Mouse (Mus musculus): Measurements from ENCODE around the gene Pdzk1. TPM values are rescaled to one million over a fixed set of nuclear protein-coding genes. Genes with fewer than 3 reads are reported as not detected.

Pdzk1 gene
- polyA plus RNA-seq, 1 experiment: 0.89 TPM

GRCm38 (mm10) chr3:96832930-96833329 lies 3.8 kb downstream of the Pdzk1 start:
- H3K9me3 ChIP-seq: no peaks in the 10 kb centered on the region
- no peaks in the 10 kb centered on the region for H3K36me3 ChIP-seq (replicated peaks; ENCODE audit: low read length)
- H3K4me3 ChIP-seq (replicated peaks): no peak overlapping the region
- no peaks in the 10 kb centered on the region for H3K4me1 ChIP-seq
- TF ChIP-seq GATA1 (IDR thresholded peaks at IDR 0.05; ENCODE audit: borderline replicate concordance, low read length) (no peak), FLI1 (IDR thresholded peaks at IDR 0.05; ENCODE audit: low read length) (no peak)
- peaks cover 40% of the 10 kb centered on the region for H3K27me3 ChIP-seq (replicated peaks)

DNA sequence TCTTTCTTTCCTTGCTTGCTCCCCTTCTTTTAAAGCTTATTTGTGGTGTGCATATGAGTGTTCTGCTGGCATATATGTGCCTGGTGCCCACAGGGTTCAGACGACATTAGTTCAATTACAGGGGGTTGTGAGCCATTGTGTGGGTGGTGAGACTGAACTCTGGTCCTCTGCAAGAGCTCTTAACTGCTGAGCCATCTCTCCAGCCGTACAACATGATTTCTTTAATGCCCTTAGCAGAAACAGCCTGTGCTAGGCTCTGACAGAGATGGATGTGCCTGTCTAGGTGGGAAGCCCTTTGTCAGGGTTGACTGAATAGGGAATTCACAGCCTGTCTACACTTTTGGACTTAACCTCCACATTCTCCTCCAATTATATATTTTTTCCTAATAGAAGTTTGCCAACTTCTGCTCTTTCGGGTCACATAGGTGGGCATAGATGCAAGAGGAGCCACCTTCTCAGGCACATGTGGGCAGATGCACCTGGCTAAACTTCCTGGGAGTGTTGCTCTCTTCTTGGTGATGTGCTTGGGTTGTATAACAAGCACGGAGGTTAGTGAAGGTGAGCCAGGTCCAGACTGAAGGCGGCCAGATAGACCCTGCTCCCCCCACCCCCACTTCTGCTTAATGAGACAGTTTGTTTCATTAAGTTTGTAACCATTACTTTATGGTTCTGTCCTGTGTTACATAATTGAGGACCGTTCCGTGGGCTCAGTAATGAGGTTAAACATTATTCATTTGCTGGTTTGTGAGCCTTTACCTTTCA lies 5.7 kb downstream of the Pdzk1 start:
- Histone ChIP-seq H3K27me3 (replicated peaks) (peaks cover 35% of the 10 kb centered on the region), H3K9me3 (no peaks in the 10 kb centered on the region), H3K36me3 (replicated peaks; ENCODE audit: low read length) (no peaks in the 10 kb centered on the region), H3K4me3 (replicated peaks) (no peak overlapping the region), H3K4me1 (no peaks in the 10 kb centered on the region)
- TF ChIP-seq GATA1 (IDR thresholded peaks at IDR 0.05; ENCODE audit: borderline replicate concordance, low read length) (no peak), FLI1 (IDR thresholded peaks at IDR 0.05; ENCODE audit: low read length) (no peak)

GRCm38 (mm10) chr3:96836414-96836813 lies 7.3 kb downstream of the Pdzk1 start:
- H3K4me3 ChIP-seq (replicated peaks): no peak overlapping the region
- H3K36me3 ChIP-seq (replicated peaks; ENCODE audit: low read length): no peaks in the 10 kb centered on the region
- no peak for TF ChIP-seq GATA1 (IDR thresholded peaks at IDR 0.05; ENCODE audit: borderline replicate concordance, low read length)
- TF ChIP-seq FLI1 (IDR thresholded peaks at IDR 0.05; ENCODE audit: low read length): no peak
- no peaks in the 10 kb centered on the region for H3K9me3 ChIP-seq
- H3K4me1 ChIP-seq: no peaks in the 10 kb centered on the region
- H3K27me3 ChIP-seq (replicated peaks): peaks cover 26% of the 10 kb centered on the region

DNA sequence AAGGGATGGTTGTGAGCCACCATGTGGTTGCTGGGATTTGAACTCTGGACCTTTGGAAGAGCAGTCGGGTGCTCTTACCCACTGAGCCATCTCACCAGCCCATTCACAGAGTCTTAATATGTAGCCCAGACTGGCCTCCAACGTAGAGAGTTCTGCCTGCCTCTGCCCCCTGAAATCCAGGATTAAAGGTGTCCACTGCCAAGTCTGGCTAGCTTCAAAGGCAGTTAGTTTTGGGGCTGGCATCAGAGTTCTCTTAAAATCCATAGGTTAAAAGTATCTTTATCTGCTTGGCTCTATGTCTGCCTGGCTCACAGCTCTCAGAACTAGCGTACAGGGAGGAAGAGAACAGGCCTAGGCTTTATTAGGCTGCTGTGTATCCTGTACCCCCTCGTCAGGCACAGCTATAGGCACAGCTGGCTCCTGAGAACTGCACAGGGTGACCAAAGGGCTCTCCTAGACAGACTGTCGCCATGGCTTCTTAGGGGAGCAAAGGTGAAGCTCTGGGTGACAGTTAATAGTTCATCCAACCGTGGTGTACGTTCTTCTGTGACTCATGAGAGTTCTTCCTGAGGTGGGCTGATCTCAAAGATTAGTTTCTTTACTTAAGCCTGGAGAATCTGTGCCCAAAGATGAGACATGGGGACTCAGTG lies 10.0 kb downstream of the Pdzk1 start:
- Histone ChIP-seq H3K36me3 (replicated peaks; ENCODE audit: low read length) (no peaks in the 10 kb centered on the region), H3K4me3 (replicated peaks) (no peak overlapping the region), H3K27me3 (replicated peaks) (peaks cover 20% of the 10 kb centered on the region), H3K9me3 (no peaks in the 10 kb centered on the region), H3K4me1 (no peaks in the 10 kb centered on the region)
- TF ChIP-seq FLI1 (IDR thresholded peaks at IDR 0.05; ENCODE audit: low read length) (no peak), GATA1 (IDR thresholded peaks at IDR 0.05; ENCODE audit: borderline replicate concordance, low read length) (no peak)

GRCm38 (mm10) chr3:96845191-96845590 lies 16.1 kb downstream of the Pdzk1 start:
- TF ChIP-seq GATA1 (IDR thresholded peaks at IDR 0.05; ENCODE audit: borderline replicate concordance, low read length) (no peak), FLI1 (IDR thresholded peaks at IDR 0.05; ENCODE audit: low read length) (no peak)
- Histone ChIP-seq H3K9me3 (no peaks in the 10 kb centered on the region), H3K27me3 (replicated peaks) (peaks cover 6% of the 10 kb centered on the region), H3K36me3 (replicated peaks; ENCODE audit: low read length) (no peaks in the 10 kb centered on the region), H3K4me1 (peaks cover 21% of the 10 kb centered on the region), H3K4me3 (replicated peaks) (no peak overlapping the region)

DNA sequence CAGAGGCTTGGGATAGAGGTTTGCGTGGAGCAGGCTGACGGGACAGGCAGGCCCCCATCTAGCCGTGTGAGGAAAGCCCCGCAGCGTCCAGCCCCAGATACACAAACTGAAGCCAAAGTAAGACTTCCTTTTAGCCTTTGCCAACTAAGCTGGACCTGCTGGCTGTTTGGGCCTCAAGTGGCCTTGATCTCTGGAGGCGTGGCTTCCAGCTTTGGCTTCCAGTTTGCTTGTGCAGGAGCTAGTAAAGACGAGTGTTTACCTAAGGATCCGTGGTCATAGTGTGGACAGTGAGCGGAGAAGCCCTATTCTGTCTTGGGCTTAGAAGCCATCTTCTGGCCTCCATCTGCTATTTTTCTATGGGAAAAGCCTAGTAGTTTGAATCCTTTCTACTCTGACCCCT lies 16.7 kb downstream of the Pdzk1 start:
- H3K4me3 ChIP-seq (replicated peaks): no peak overlapping the region
- no peaks in the 10 kb centered on the region for H3K9me3 ChIP-seq
- peaks cover 8% of the 10 kb centered on the region for H3K27me3 ChIP-seq (replicated peaks)
- TF ChIP-seq FLI1 (IDR thresholded peaks at IDR 0.05; ENCODE audit: low read length): no peak
- TF ChIP-seq GATA1 (IDR thresholded peaks at IDR 0.05; ENCODE audit: borderline replicate concordance, low read length): no peak
- peaks cover 21% of the 10 kb centered on the region for H3K4me1 ChIP-seq
- H3K36me3 ChIP-seq (replicated peaks; ENCODE audit: low read length): no peaks in the 10 kb centered on the region

DNA sequence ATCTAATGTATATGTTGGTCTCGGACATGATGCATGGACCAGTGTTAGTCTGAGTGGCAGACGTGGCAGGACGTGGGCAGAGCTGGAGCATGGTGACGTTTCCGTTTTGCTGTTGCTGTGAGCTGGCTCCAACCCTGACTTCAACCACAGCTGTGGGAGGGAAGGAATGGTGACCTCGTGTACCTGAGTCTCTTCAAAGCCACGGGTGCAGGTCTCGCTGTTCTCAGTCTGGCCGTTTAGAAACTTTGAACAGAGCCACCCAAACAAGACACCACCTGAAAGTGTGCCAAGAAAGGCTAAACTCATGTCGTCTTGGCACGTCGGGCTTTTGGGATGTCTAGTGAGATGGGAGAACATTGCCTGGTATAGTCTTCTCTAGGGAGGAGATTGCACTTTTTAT lies 17.9 kb downstream of the Pdzk1 start:
- no peak overlapping the region for H3K4me3 ChIP-seq (replicated peaks)
- H3K9me3 ChIP-seq: no peaks in the 10 kb centered on the region
- H3K36me3 ChIP-seq (replicated peaks; ENCODE audit: low read length): no peaks in the 10 kb centered on the region
- peaks cover 15% of the 10 kb centered on the region for H3K27me3 ChIP-seq (replicated peaks)
- TF ChIP-seq GATA1 (IDR thresholded peaks at IDR 0.05; ENCODE audit: borderline replicate concordance, low read length) (no peak), FLI1 (IDR thresholded peaks at IDR 0.05; ENCODE audit: low read length) (no peak)
- H3K4me1 ChIP-seq: peaks cover 21% of the 10 kb centered on the region

- TF ChIP-seq GATA1 (IDR thresholded peaks at IDR 0.05; ENCODE audit: borderline replicate concordance, low read length) (no peak), FLI1 (IDR thresholded peaks at IDR 0.05; ENCODE audit: low read length) (no peak)
- Histone ChIP-seq H3K36me3 (replicated peaks; ENCODE audit: low read length) (no peaks in the 10 kb centered on the region), H3K4me3 (replicated peaks) (no peak overlapping the region), H3K4me1 (peaks cover 21% of the 10 kb centered on the region), H3K27me3 (replicated peaks) (peaks cover 15% of the 10 kb centered on the region), H3K9me3 (no peaks in the 10 kb centered on the region)
Measured at GRCm38 (mm10) chr3:96847661-96848060, 18.6 kb downstream of the Pdzk1 start.

DNA sequence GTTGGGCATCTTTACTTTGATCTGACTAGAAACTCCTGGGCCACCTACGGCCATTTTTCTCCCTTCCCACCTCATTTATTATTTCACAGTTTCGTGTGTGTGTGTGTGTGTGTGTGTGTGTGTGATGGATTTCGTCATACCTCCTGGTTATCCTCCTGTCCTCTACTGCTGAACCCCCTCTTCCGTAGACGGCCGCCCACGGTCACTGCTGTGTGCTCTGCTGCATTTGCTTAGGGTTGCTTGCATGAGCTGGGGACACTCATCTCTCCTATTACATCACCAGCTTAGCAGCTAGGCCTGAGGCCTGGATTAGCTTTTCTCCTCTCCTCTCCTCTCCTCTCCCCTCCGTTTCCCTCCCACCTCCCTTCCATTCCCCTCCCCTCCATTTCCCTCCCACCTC lies 19.4 kb downstream of the Pdzk1 start:
- Histone ChIP-seq H3K27me3 (replicated peaks) (peaks cover 17% of the 10 kb centered on the region), H3K4me1 (peaks cover 21% of the 10 kb centered on the region), H3K4me3 (replicated peaks) (no peak overlapping the region), H3K36me3 (replicated peaks; ENCODE audit: low read length) (no peaks in the 10 kb centered on the region), H3K9me3 (no peaks in the 10 kb centered on the region)
- TF ChIP-seq GATA1 (IDR thresholded peaks at IDR 0.05; ENCODE audit: borderline replicate concordance, low read length) (no peak), FLI1 (IDR thresholded peaks at IDR 0.05; ENCODE audit: low read length) (no peak)

GRCm38 (mm10) chr3:96849168-96849727 lies 20.2 kb downstream of the Pdzk1 start:
- TF ChIP-seq FLI1 (IDR thresholded peaks at IDR 0.05; ENCODE audit: low read length) (no peak), GATA1 (IDR thresholded peaks at IDR 0.05; ENCODE audit: borderline replicate concordance, low read length) (no peak)
- Histone ChIP-seq H3K9me3 (no peaks in the 10 kb centered on the region), H3K36me3 (replicated peaks; ENCODE audit: low read length) (no peaks in the 10 kb centered on the region), H3K27me3 (replicated peaks) (peaks cover 18% of the 10 kb centered on the region), H3K4me1 (peaks cover 21% of the 10 kb centered on the region), H3K4me3 (replicated peaks) (no peak overlapping the region)
